Mouse (Mus musculus): ENCODE measurements at regions not wholly inside any gene's neighbourhood (a gene's known extent, or its start where the extent isn't known, plus 50 kb on each side); places are given as distances from the start of the nearest gene placed in this dataset.

- DNase-seq = peak; percentile 55 to 61
Observed at GRCm38 (mm10) chr11:57432299-57432698, 86.1 kb downstream of the Fam114a2 start.

GRCm38 (mm10) chr11:57431886-57432285 lies 86.5 kb downstream of the Fam114a2 start:
- DNase-seq = peak; percentile 18 to 34

- peak; percentile 48 to 49 for DNase-seq
Observed at GRCm38 (mm10) chr11:57426046-57426805, 92.2 kb downstream of the Fam114a2 start.

- DNase-seq = no peak
Observed at GRCm38 (mm10) chr11:57419416-57419815, 99.0 kb downstream of the Fam114a2 start.

GRCm38 (mm10) chr11:57416011-57416410 lies 102.4 kb downstream of the Fam114a2 start:
- DNase-seq = no peak

GRCm38 (mm10) chr11:57415167-57415566 lies 103.2 kb downstream of the Fam114a2 start:
- DNase-seq = no peak

- DNase-seq = peak in 1 of 2 experiments; percentile 8
Observed at GRCm38 (mm10) chr11:57414697-57415096, 103.7 kb downstream of the Fam114a2 start.

- no peak for DNase-seq
Observed at GRCm38 (mm10) chr11:57413271-57413670, 105.1 kb downstream of the Fam114a2 start.

- DNase-seq = no peak
Observed at GRCm38 (mm10) chr11:57412766-57413165, 105.7 kb downstream of the Fam114a2 start.

- peak; percentile 39 to 56 for DNase-seq
Observed at GRCm38 (mm10) chr11:57404172-57404571, 114.2 kb downstream of the Fam114a2 start.

- no peak for DNase-seq
Observed at GRCm38 (mm10) chr11:57401610-57402009, 116.8 kb downstream of the Fam114a2 start.

GRCm38 (mm10) chr11:57399366-57399765 lies 119.1 kb downstream of the Fam114a2 start:
- peak in 1 of 2 experiments; percentile 12 for DNase-seq

- no peak for DNase-seq
Observed at GRCm38 (mm10) chr11:57396429-57396828, 122.0 kb downstream of the Fam114a2 start.

GRCm38 (mm10) chr11:57390826-57391225 lies 127.6 kb downstream of the Fam114a2 start:
- DNase-seq = no peak

Measured in cerebellum, postnatal 10 days (tissue).